Mouse (Mus musculus) midbrain, embryonic 13.5 days (tissue): Measurements from ENCODE around the gene Nr1d1. TPM values are rescaled to one million over a fixed set of nuclear protein-coding genes. Genes with fewer than 3 reads are reported as not detected.

ENCODE experiments used
- ATAC-seq: fragments of 200-750 bp; cut with Nextera tagmentation; 2 replicates; pipeline ENCODE4 v1.8.0; 2017; ENCODE audit warnings: mild to moderate bottlenecking, moderate TSS enrichment, moderate library complexity
- H3K27ac ChIP-seq: fragments of 300-500 bp; sonication (generic); 2 replicates; pipeline ENCODE4 v1.5.1; 2015; ENCODE audit warnings: inconsistent platforms, mild to moderate bottlenecking, moderate library complexity
- H3K27me3 ChIP-seq: fragments of 300-500 bp; sonication (generic); 2 replicates; pipeline ENCODE4 v1.6.1; 2015; ENCODE audit warnings: mild to moderate bottlenecking, inconsistent platforms
- H3K36me3 ChIP-seq: fragments of 300-500 bp; sonication (generic); 2 replicates; pipeline ENCODE4 v1.6.1; 2015; ENCODE audit warnings: mild to moderate bottlenecking, inconsistent platforms
- H3K4me1 ChIP-seq: fragments of 300-500 bp; sonication (generic); replicated peaks from 2 replicates; pipeline ENCODE4 v1.6.1; 2015; ENCODE audit warnings: inconsistent platforms
- H3K4me2 ChIP-seq: fragments of 300-500 bp; sonication (generic); replicated peaks from 2 replicates; pipeline ENCODE4 v1.6.1; 2015; ENCODE audit warnings: moderate library complexity, mild to moderate bottlenecking, inconsistent platforms
- H3K4me3 ChIP-seq: fragments of 300-500 bp; sonication (generic); replicated peaks from 2 replicates; pipeline ENCODE4 v1.5.1; 2015; ENCODE audit warnings: mild to moderate bottlenecking, inconsistent platforms
- H3K9ac ChIP-seq: fragments of 300-500 bp; sonication (generic); replicated peaks from 2 replicates; pipeline ENCODE4 v1.6.1; 2015; ENCODE audit warnings: mild to moderate bottlenecking, inconsistent platforms
- H3K9me3 ChIP-seq: fragments of 300-500 bp; sonication (generic); 2 replicates; pipeline ENCODE4 v1.6.1; 2016; ENCODE audit warnings: mild to moderate bottlenecking, inconsistent platforms
- WGBS: fragments of 180-500 bp; shearing (Covaris S2); methylation state at CpG from one replicate; pipeline ENCODE4 v1.1.7; 2015; 5-methylcytosine and 5-hydroxymethylcytosine counted together
- polyA plus RNA-seq: library from polyadenylated mRNA; unstranded; fragments of >200 nt; fragmentation: Nextera tagmentation; extraction: Ambion mirVana; gene quantifications from 2 replicates; pipeline ENCODE4 v1.2.1, GENCODE M21; 2015

Nr1d1 gene
- polyA plus RNA-seq, 1 experiment from 2014 or later = 1.2 TPM

DNA sequence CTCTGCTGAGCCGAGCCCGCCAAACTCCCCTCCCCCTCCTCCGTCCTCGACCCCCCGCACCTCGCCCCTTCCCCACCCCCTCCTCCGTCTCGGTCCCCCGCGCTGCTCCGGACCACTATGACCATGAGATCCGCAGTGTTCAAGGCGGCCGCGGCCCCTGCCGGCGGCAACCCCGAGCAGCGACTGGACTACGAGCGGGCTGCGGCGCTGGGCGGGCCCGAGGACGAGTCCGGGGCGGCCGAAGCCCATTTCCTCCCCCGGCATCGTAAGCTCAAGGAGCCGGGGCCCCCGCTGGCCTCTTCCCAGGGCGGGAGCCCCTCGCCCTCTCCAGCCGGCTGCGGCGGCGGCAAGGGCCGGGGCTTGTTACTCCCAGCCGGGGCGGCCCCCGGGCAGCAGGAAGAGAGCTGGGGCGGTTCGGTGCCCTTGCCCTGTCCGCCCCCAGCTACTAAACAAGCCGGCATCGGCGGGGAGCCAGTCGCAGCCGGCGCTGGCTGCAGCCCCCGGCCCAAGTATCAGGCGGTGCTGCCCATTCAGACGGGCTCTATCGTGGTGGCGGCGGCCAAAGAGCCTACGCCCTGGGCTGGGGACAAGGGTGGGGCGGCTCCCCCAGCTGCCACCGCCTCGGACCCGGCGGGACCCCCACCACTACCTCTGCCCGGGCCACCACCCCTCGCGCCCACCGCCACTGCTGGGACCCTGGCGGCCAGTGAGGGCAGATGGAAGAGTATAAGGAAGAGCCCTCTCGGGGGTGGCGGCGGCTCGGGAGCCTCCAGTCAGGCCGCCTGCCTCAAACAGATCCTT lies 20.8 kb upstream of the Nr1d1 start:
- peak overlapping the region; percentile 100 for H3K27ac ChIP-seq
- peaks cover 53% of the 10 kb centered on the region for H3K4me1 ChIP-seq
- H3K4me3 ChIP-seq = peak overlapping the region; percentile 100
- no peaks in the 10 kb centered on the region for H3K27me3 ChIP-seq
- no peaks in the 10 kb centered on the region for H3K9me3 ChIP-seq
- ATAC-seq = peak; percentile 61
- H3K36me3 ChIP-seq = peaks cover 20% of the 10 kb centered on the region
- 0% methylated on average over 64 of the region's 74 CpGs for WGBS
- H3K4me2 ChIP-seq = peak overlapping the region; percentile 99
- peak overlapping the region; percentile 100 for H3K9ac ChIP-seq

DNA sequence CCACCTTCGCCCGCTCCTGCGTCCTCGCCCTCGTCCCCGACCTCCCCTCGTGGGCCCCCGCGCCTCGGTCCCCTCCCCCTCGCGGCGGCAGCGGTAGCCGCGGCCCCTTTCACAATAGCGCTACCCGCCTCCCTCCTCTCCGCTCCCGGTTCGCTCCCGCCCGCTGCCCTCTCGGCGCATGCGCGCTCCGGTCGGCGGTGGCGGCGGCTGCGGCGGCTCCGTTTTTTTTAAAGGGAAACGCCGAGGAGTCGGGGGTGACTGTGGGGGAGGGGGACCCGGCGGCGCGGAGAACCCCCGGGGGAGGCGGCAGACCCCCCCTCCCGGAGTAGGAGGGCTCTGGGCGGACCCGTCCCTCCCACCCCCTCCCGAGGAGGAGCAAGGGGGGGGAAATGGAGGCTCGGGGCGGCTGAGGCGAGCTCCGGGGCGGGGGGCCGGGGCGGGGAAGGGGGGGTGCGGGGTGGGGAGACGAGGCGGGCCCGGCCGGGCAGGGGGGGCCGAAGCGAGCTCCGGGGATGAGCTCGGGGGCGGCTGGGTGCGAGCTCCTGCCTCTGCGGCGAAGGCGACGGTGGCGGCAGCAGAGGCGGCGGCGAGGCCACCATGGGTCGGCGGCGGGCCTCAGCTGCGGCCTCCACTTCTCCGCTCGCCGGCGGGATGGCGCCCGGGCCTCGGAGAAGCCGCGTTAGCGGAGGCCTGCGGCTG lies 20.0 kb upstream of the Nr1d1 start, which contains the start of gene Msl1:
Msl1 (plus strand) TSS at position 502 of the 699 bp plus-strand sequence.
- Histone ChIP-seq H3K4me3 (peak within 1 kb of the TSS; percentile 100), H3K9ac (peak within 1 kb of the TSS; percentile 100), H3K4me2 (peak within 1 kb of the TSS; percentile 99), H3K4me1 (peaks cover 47% of the 10 kb centered on the region), H3K27me3 (no peaks in the 10 kb centered on the region), H3K9me3 (no peaks in the 10 kb centered on the region), H3K27ac (peak within 1 kb of the TSS; percentile 100), H3K36me3 (peaks cover 12% of the 10 kb centered on the region)
- WGBS = under 1% methylated on average over 69 of the region's 89 CpGs
- ATAC-seq = peak; percentile 60

DNA sequence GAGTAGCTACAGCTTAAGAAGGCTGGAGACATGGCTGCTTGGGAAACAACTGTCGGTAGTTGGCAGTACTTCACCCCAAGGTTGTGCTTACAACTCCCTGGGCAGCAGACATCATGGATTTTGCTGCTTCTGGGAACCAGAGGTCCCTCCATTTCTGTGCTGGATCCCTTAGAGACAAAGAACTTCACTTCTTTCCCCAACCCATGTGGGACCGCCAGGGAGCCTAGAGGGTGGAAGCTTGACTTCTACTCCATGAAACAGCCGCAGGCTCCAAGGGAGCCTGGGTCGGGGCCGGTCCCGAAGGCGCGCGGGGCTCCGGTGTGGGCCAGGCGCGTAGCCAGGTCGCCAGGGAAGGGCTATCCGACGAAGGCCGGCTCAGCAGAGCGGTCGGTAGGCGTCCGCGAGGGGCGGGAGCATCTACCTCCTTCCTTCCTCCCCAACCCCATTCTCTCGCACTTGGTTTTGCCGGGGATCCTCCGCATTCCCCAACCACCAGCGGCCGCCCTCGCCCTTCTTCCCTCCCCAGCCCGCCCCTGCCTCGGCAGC lies 19.4 kb upstream of the Nr1d1 start:
- peak overlapping the region; percentile 100 for H3K4me3 ChIP-seq
- H3K4me2 ChIP-seq = peak overlapping the region; percentile 99
- H3K27ac ChIP-seq = peak overlapping the region; percentile 100
- no peaks in the 10 kb centered on the region for H3K27me3 ChIP-seq
- H3K9ac ChIP-seq = peak overlapping the region; percentile 100
- no peaks in the 10 kb centered on the region for H3K9me3 ChIP-seq
- peaks cover 49% of the 10 kb centered on the region for H3K4me1 ChIP-seq
- peaks cover 6% of the 10 kb centered on the region; the same call in 1 of the 2 replicates for H3K36me3 ChIP-seq
- peak; percentile 75 for ATAC-seq
- WGBS = under 1% methylated on average over 28 of the region's 30 CpGs

DNA sequence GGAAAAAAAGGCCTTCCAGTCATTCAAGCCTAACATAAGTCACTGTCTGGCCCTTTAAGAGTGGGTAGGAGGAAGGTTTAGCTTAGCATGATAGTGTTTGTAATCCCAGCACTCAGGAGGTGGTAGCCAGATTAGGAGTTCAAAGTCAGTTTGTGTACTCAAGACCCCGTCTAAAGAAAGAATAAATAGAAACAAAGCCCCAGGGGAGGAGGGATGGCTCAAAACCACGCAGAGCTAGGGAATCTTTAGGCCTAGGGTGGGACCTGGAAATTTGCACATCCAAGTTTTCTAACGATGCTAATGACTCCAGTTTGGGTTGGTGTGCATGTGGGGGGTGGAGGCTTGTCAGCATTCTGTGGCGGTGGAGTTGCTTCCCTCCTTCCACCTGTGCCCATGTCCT lies 16.9 kb upstream of the Nr1d1 start:
- Histone ChIP-seq H3K36me3 (no peaks in the 10 kb centered on the region), H3K27me3 (no peaks in the 10 kb centered on the region), H3K4me3 (no peak overlapping the region), H3K9ac (no peak overlapping the region), H3K4me1 (peaks cover 46% of the 10 kb centered on the region), H3K9me3 (no peaks in the 10 kb centered on the region), H3K4me2 (no peak overlapping the region), H3K27ac (no peak overlapping the region)
- WGBS = 6% methylated on average over 4 of the region's 4 CpGs
- no peak for ATAC-seq

DNA sequence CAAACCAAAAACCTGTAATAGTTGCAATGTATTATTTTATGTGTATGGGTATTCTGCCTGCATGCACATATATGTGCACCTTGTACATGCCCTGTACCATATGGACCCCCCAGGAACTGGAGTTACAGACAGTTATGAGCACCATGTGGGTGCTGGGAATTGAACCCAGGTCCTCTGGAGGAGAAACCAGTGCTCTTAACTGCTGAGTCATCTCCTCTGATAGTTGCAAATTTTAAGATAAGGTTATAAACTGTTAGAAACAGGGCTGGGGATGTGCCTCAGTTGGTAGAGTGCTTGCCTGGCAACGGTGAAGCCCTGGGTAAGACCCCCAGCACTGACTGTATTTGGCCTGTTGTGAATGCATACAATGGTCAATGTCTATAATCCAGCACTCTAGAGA lies 16.3 kb upstream of the Nr1d1 start:
- Histone ChIP-seq H3K9ac (no peak overlapping the region), H3K4me2 (no peak overlapping the region), H3K27me3 (no peaks in the 10 kb centered on the region), H3K9me3 (no peaks in the 10 kb centered on the region), H3K4me3 (no peak overlapping the region), H3K36me3 (no peaks in the 10 kb centered on the region), H3K27ac (no peak overlapping the region), H3K4me1 (peaks cover 51% of the 10 kb centered on the region)
- WGBS = 76% methylated on average over 1 of the region's 1 CpGs
- no peak for ATAC-seq

DNA sequence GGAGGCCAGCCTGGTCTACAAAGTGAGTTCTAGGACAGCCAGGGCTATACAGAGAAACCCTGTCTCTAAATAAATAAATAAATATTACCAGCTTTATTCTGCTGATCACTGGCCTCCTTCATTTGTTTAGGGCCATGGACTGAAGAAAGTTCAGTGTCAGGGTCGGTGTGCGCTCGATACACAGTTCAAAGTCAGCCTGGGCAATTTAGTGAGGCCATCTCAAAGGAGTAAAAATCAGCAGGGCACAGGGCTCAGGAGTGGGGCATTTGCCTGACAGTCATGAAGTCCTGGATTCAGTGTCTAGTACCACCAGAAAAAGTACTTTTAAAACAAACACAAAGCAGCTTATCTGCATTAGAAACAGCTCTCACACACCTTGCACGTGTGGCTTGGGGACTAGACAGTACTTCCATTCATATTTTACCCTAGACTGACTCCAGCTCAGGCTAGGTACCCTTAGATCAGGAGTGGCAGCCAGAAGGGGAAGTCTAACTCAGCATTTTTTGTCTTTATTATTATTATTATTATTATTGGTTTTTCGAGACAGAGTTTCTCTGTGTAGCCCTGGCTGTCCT lies 15.6 kb upstream of the Nr1d1 start:
- Histone ChIP-seq H3K4me3 (no peak overlapping the region), H3K27ac (no peak overlapping the region), H3K27me3 (no peaks in the 10 kb centered on the region), H3K9ac (no peak overlapping the region), H3K9me3 (no peaks in the 10 kb centered on the region), H3K4me1 (peaks cover 58% of the 10 kb centered on the region), H3K36me3 (no peaks in the 10 kb centered on the region), H3K4me2 (no peak overlapping the region)
- 83% methylated on average over 5 of the region's 5 CpGs for WGBS
- no peak for ATAC-seq

DNA sequence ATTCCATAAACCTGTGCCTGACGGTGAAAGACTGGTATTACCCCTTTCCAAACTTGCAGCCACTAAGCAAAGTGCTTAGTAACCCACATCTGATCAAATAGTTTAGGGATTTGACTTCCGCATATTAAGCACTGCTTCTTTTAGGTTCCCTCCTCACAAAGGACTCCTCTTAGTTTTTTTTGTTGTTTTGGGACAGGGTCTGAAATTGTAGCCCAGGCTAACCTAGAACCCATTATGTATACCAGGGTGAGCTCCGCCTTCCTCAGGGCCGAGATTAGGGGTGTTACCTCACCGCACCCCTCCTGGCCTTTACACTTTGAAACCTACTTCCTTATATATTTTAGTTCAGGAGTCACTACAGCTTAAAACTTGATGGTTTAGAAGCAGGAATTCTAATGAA lies 14.7 kb upstream of the Nr1d1 start:
- Histone ChIP-seq H3K4me1 (peaks cover 61% of the 10 kb centered on the region), H3K9me3 (no peaks in the 10 kb centered on the region), H3K36me3 (no peaks in the 10 kb centered on the region), H3K4me2 (peak overlapping the region; percentile 89), H3K27ac (no peak overlapping the region), H3K9ac (peak overlapping the region; percentile 61; the same call in 1 of the 2 replicates), H3K4me3 (peak overlapping the region; percentile 45), H3K27me3 (no peaks in the 10 kb centered on the region)
- WGBS = 39% methylated on average over 5 of the region's 5 CpGs
- no peak for ATAC-seq

DNA sequence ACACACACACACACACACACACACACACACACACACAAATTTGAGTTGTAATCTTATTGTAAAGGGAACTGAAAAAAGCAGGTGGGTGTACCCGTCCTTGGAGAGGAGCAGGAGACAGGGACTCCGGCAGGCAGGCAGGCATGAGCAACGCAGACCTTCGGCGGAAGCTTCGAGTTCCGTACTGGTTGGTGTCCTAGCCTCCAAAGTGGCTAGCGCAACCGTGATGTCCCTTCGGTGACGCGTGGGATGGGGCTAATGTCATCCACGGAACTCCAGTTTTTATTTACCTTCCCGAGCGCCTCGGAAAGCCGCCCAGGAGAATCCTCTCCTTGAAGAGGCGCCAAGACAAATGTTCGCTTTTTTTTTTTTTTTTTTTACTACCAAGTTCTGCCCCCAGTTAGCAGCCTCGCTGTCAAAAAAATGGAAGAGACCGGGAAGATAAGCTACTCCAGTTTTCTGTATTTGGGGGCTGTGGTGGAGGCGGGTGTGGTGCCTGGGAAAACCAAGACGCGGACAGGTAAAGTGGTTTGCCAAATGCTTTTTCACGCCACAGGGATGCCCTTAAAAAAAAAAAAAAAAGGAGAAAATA lies 14.2 kb upstream of the Nr1d1 start:
- Histone ChIP-seq H3K9me3 (no peaks in the 10 kb centered on the region), H3K27me3 (no peaks in the 10 kb centered on the region), H3K9ac (peak overlapping the region; percentile 61), H3K4me2 (peak overlapping the region; percentile 89), H3K4me3 (peak overlapping the region; percentile 45), H3K4me1 (peaks cover 61% of the 10 kb centered on the region), H3K27ac (no peak overlapping the region), H3K36me3 (no peaks in the 10 kb centered on the region)
- 3% methylated on average over 25 of the region's 25 CpGs for WGBS
- peak; percentile 41 for ATAC-seq

DNA sequence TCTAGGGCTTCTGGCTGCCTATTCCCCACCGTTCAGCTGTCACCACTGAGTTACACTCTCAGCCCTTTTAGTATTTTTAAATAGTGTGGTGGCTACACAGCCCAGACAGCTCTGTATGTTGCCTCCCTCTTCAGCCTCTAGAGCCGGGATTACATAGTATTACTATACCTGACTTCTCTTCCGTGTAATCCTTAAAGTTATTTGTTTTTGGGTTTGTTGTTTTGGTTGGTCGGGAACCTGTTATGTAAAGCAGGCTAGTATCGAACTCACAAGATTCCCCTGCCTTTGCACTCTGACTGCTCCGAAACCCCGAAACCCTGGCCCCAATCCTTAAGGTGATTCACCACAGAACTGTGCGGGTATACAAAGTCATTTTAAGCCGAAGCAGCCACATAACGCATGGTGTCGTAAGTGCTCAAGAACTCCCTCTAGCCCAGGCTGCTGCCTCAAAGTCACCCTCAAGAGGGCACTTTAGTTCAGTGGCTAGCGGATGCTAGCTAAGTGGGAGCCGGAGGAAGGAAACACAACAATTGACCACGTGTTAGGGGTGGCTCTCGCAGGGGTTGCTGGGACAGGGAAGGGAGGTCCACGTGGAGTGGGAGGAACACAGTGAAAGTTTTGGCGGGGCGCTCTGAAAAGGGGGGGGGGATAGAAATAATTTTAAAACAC lies 13.6 kb upstream of the Nr1d1 start:
- H3K9ac ChIP-seq = no peak overlapping the region; the same call in 1 of the 2 replicates
- peak; percentile 88 for ATAC-seq
- WGBS = 11% methylated on average over 18 of the region's 18 CpGs
- peaks cover 59% of the 10 kb centered on the region for H3K4me1 ChIP-seq
- H3K4me2 ChIP-seq = peak overlapping the region; percentile 89
- no peaks in the 10 kb centered on the region for H3K9me3 ChIP-seq
- no peaks in the 10 kb centered on the region for H3K36me3 ChIP-seq
- H3K4me3 ChIP-seq = peak overlapping the region; percentile 45
- no peaks in the 10 kb centered on the region for H3K27me3 ChIP-seq
- H3K27ac ChIP-seq = peak overlapping the region; percentile 40

DNA sequence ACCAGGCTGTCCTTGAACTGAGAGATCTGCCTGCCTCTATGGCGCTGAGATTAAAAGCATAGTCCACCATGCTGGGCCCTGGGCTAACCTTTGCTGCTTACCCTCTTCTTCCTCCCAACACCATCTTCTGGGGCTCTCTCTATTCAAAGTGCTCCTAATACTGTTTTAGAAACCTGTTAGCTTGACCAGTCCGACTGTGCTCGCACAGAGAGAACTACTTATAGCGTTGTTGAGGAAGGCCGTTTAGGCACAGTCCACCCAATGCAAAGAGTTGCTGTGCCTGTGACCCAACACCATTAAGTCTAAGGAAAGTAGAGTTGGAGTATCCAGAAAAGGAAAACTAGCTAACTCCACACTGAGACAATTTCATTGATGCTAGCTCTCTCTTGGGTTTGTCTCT lies 13.0 kb upstream of the Nr1d1 start:
- Histone ChIP-seq H3K4me2 (peak overlapping the region; percentile 89; the same call in 1 of the 2 replicates), H3K4me1 (peaks cover 59% of the 10 kb centered on the region), H3K36me3 (no peaks in the 10 kb centered on the region), H3K27ac (peak overlapping the region; percentile 40; the same call in 1 of the 2 replicates), H3K9me3 (no peaks in the 10 kb centered on the region), H3K9ac (no peak overlapping the region), H3K27me3 (no peaks in the 10 kb centered on the region), H3K4me3 (no peak overlapping the region)
- no peak for ATAC-seq
- whole genome bisulfite sequencing = 92% methylated on average over 5 of the region's 5 CpGs

DNA sequence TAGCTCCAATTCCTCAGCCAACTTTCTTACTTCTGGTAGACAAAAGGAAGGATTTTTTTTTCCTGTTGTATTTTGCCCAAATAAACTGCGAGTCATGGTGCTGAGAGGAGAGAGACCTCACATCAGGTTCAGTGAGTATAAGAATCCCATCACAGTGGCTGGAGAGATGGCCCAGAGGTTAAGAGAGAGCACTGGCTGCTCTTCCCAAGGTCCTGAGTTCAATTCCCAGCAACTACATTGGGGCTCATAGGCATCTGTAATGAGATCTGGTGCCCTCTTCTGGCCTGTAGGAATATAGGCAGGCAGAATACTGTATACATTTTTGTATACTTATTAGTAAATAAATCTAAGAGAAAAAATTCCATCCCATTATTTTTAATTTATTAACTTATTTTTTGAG lies 12.6 kb upstream of the Nr1d1 start:
- Histone ChIP-seq H3K4me1 (peaks cover 59% of the 10 kb centered on the region), H3K27ac (no peak overlapping the region), H3K4me3 (no peak overlapping the region)

More for the DNA sequence above, 12.6 kb upstream of the Nr1d1 start:
- WGBS = 91% methylated on average over 1 of the region's 1 CpGs
- Histone ChIP-seq H3K9me3 (no peaks in the 10 kb centered on the region), H3K36me3 (no peaks in the 10 kb centered on the region), H3K9ac (no peak overlapping the region), H3K27me3 (no peaks in the 10 kb centered on the region), H3K4me2 (no peak overlapping the region)
- no peak for ATAC-seq
